Mouse (Mus musculus) hindbrain, postnatal 0 days (tissue): ENCODE results near the gene Sfxn3. TPM values are rescaled to one million over a fixed set of nuclear protein-coding genes. Genes with fewer than 3 reads are reported as not detected.

Experiments
- ATAC-seq: fragments of 200-750 bp; cut with Nextera tagmentation; 2 replicates; pipeline ENCODE4 v1.8.0; 2017; ENCODE audit warnings: mild to moderate bottlenecking, moderate TSS enrichment, moderate library complexity
- DNase-seq: peaks from one replicate; pipeline ENCODE4 v3.0.0-alpha.2; 2015; ENCODE audit warnings: low spot score
- H3K27ac ChIP-seq: fragments of 300-500 bp; sonication (generic); 2 replicates; pipeline ENCODE4 v1.5.1; 2014; ENCODE audit warnings: mild to moderate bottlenecking
- H3K27me3 ChIP-seq: fragments of 300-500 bp; sonication (generic); 2 replicates; pipeline ENCODE4 v1.6.1; 2014; ENCODE audit warnings: low read length, mixed read lengths; ENCODE audit not compliant: insufficient read depth
- H3K36me3 ChIP-seq: fragments of 300-500 bp; sonication (generic); 2 replicates; pipeline ENCODE4 v1.6.1; 2014; ENCODE audit warnings: low read length, mixed read lengths; ENCODE audit not compliant: insufficient read depth
- H3K4me1 ChIP-seq: fragments of 300-500 bp; sonication (generic); 2 replicates; pipeline ENCODE4 v1.6.1; 2014; ENCODE audit warnings: antibody characterized with exemption, low read length, mixed read lengths; ENCODE audit not compliant: insufficient read depth
- H3K4me2 ChIP-seq: fragments of 300-500 bp; sonication (generic); 2 replicates; pipeline ENCODE4 v1.6.1; 2014; ENCODE audit warnings: low read depth, mild to moderate bottlenecking, low read length, moderate library complexity, mixed read lengths
- H3K4me3 ChIP-seq: fragments of 300-500 bp; sonication (generic); 2 replicates; pipeline ENCODE4 v1.5.1; 2014; ENCODE audit warnings: low read length
- H3K9ac ChIP-seq: fragments of 300-500 bp; sonication (generic); replicated peaks from 2 replicates; pipeline ENCODE4 v1.6.1; 2014; ENCODE audit warnings: mild to moderate bottlenecking, low read length, moderate library complexity, mixed read lengths
- H3K9me3 ChIP-seq: fragments of 300-500 bp; sonication (generic); 2 replicates; pipeline ENCODE4 v1.6.1; 2016; ENCODE audit warnings: low read length, mixed read lengths
- CTCF ChIP-seq: IDR thresholded peaks from 2 replicates; pipeline ENCODE4 v1.5.1; 2016; ENCODE audit warnings: antibody characterized with exemption, control low read depth, low read depth
- WGBS: fragments of 180-500 bp; shearing (Covaris S2); extraction: QIAGEN DNeasy Blood & Tissue Kit; methylation state at CpG from one replicate; pipeline ENCODE4 v1.1.7; 2014; 5-methylcytosine and 5-hydroxymethylcytosine counted together
- polyA plus RNA-seq: library from polyadenylated mRNA; unstranded; fragments of >200 nt; fragmentation: Nextera tagmentation; extraction: Ambion mirVana; gene quantifications from 2 replicates; pipeline ENCODE4 v1.2.1, GENCODE M21; 2015
- total RNA-seq: library from RNA; depleted of rRNA; stranded (reverse); fragments of >200 nt; gene quantifications from 2 replicates; pipeline ENCODE4 v1.2.3, GENCODE M21; 2014

Sfxn3 gene
- total and polyA plus RNA-seq, 2 experiments from 2014 or later: 63.9 to 77.3 TPM

- DNase-seq: no peak
- H3K4me2 ChIP-seq: no peak overlapping the region
- no peak for TF ChIP-seq CTCF
- H3K27ac ChIP-seq: no peak overlapping the region
- no peak for ATAC-seq
- 9% methylated on average over 20 of the region's 20 CpGs for WGBS
- H3K4me1 ChIP-seq: peaks cover 25% of the 10 kb centered on the region
- no peak overlapping the region for H3K4me3 ChIP-seq
- no peak overlapping the region for H3K9ac ChIP-seq
- no peaks in the 10 kb centered on the region for H3K36me3 ChIP-seq
- H3K27me3 ChIP-seq: peaks cover 45% of the 10 kb centered on the region
- no peaks in the 10 kb centered on the region for H3K9me3 ChIP-seq
Observed at GRCm38 (mm10) chr19:45077742-45078645, 30.7 kb downstream of the Sfxn3 start.

GRCm38 (mm10) chr19:45078971-45079764 is 31.9 kb downstream of the Sfxn3 start:
- ATAC-seq (peak; percentile 33; the same call in 1 of the 2 replicates), DNase-seq (peak; percentile 59)
- Histone ChIP-seq H3K4me3 (peak overlapping the region; percentile 30), H3K36me3 (no peaks in the 10 kb centered on the region), H3K27ac (no peak overlapping the region), H3K4me2 (peak overlapping the region; percentile 60), H3K4me1 (peaks cover 25% of the 10 kb centered on the region), H3K9me3 (no peaks in the 10 kb centered on the region), H3K9ac (no peak overlapping the region), H3K27me3 (peaks cover 45% of the 10 kb centered on the region)
- peak; percentile 59 for TF ChIP-seq CTCF
- 7% methylated on average over 17 of the region's 17 CpGs for WGBS

- Histone ChIP-seq H3K4me1 (peaks cover 25% of the 10 kb centered on the region), H3K36me3 (no peaks in the 10 kb centered on the region), H3K9me3 (no peaks in the 10 kb centered on the region), H3K4me2 (peak overlapping the region; percentile 60), H3K9ac (peak overlapping the region; percentile 33; the same call in 1 of the 2 replicates), H3K27ac (no peak overlapping the region), H3K4me3 (peak overlapping the region; percentile 30), H3K27me3 (peaks cover 45% of the 10 kb centered on the region)
- 1% methylated on average over 45 of the region's 45 CpGs for WGBS
- TF ChIP-seq CTCF: no peak
- ATAC-seq (no peak), DNase-seq (peak; percentile 51)
Observed at GRCm38 (mm10) chr19:45079769-45080515, 32.6 kb downstream of the Sfxn3 start.

GRCm38 (mm10) chr19:45080711-45081110 is 33.4 kb downstream of the Sfxn3 start:
- ATAC-seq (no peak), DNase-seq (no peak)
- Histone ChIP-seq H3K27ac (no peak overlapping the region), H3K9ac (peak overlapping the region; percentile 33; the same call in 1 of the 2 replicates), H3K27me3 (peaks cover 45% of the 10 kb centered on the region), H3K4me1 (peaks cover 25% of the 10 kb centered on the region), H3K9me3 (no peaks in the 10 kb centered on the region), H3K4me3 (peak overlapping the region; percentile 30), H3K36me3 (no peaks in the 10 kb centered on the region), H3K4me2 (peak overlapping the region; percentile 60)
- 2% methylated on average over 17 of the region's 17 CpGs for WGBS
- TF ChIP-seq CTCF: no peak

GRCm38 (mm10) chr19:45081279-45081678 is 34.0 kb downstream of the Sfxn3 start:
- no peaks in the 10 kb centered on the region for H3K36me3 ChIP-seq
- DNase-seq (peak; percentile 82), ATAC-seq (peak; percentile 35)
- 0% methylated on average over 5 of the region's 5 CpGs for WGBS
- H3K9me3 ChIP-seq: no peaks in the 10 kb centered on the region
- no peak overlapping the region for H3K27ac ChIP-seq
- H3K9ac ChIP-seq: no peak overlapping the region
- H3K4me3 ChIP-seq: peak overlapping the region; percentile 30
- peak overlapping the region; percentile 60 for H3K4me2 ChIP-seq
- peak; percentile 95 for TF ChIP-seq CTCF
- peaks cover 43% of the 10 kb centered on the region for H3K27me3 ChIP-seq
- H3K4me1 ChIP-seq: peaks cover 23% of the 10 kb centered on the region
